Mouse (Mus musculus): ENCODE results near the gene Trp53i11.

DNA sequence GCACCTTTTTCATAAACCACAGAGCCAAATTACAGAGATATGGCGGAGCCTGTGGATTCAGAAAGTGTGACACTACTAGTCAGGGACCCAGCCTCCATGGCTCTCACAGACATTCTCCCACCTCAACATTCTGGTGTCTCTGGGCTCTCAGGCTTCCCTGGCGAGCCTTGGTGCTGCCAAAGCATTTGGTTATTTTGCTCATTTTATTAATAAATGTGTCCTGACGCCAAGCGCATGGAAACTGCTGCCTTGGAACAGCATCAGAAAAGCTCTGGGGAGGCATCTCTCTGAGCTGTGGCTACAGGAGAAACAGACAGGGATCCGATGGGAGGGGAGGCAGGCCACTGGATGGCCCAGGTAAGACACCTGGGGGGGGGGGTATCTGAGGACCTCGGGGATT, 15.4 kb upstream of the Trp53i11 start:
- TF ChIP-seq USF2 (conservative IDR thresholded peaks at IDR 0.05; ENCODE audit: low read depth, low read length) (no peak), CTCF (conservative IDR thresholded peaks at IDR 0.05 in 1 of 2, IDR thresholded peaks at IDR 0.05 in 1 of 2; ENCODE audit: low read depth in 2 of 2, low read length in 2 of 2) (no peak), RCOR1 (conservative IDR thresholded peaks at IDR 0.05; ENCODE audit: low read depth, low read length) (no peak), POLR2A (IDR thresholded peaks at IDR 0.05; ENCODE audit: low read depth, low read length) (no peak), ZC3H11A (IDR thresholded peaks at IDR 0.05; ENCODE audit: low read depth, low read length) (no peak), JUN (IDR thresholded peaks at IDR 0.05; ENCODE audit: insufficient read depth, low read depth, low read length) (no peak), MAX (IDR thresholded peaks at IDR 0.05; ENCODE audit: low read length) (no peak), RAD21 (IDR thresholded peaks at IDR 0.05; ENCODE audit: low read depth, low read length) (no peak), CHD2 (IDR thresholded peaks at IDR 0.05; ENCODE audit: low read length) (no peak), TBP (conservative IDR thresholded peaks at IDR 0.05; ENCODE audit: low read depth, low read length) (no peak), MYC (IDR thresholded peaks at IDR 0.05; ENCODE audit: low read depth, low read length) (no peak), ELF1 (IDR thresholded peaks at IDR 0.05; ENCODE audit: low read depth, low read length) (no peak), POLR2AphosphoS2 (IDR thresholded peaks at IDR 0.05; ENCODE audit: low read depth, low read length) (no peak), GABPA (IDR thresholded peaks at IDR 0.05; ENCODE audit: insufficient replicate concordance, low read depth, low read length) (no peak)

Measured in CH12.LX (cell line).